Mouse (Mus musculus): ENCODE results near the gene Snx5.

The Snx5 gene

GRCm38 (mm10) chr2:144267004-144267730, 3.5 kb downstream of the Snx5 start:
- no peak for DNase-seq (ENCODE audit: low spot score in 2 of 2)

- no peak for DNase-seq (ENCODE audit: low spot score in 2 of 2)
These were observed 4.6 kb downstream of the Snx5 start for GRCm38 (mm10) chr2:144265916-144266683.

GRCm38 (mm10) chr2:144265120-144265488, 5.6 kb downstream of the Snx5 start:
- DNase-seq (ENCODE audit: low spot score in 2 of 2), result no peak

GRCm38 (mm10) chr2:144264398-144265119, 6.1 kb downstream of the Snx5 start:
- no peak for DNase-seq (ENCODE audit: low spot score in 2 of 2)

GRCm38 (mm10) chr2:144262837-144263236, 7.9 kb downstream of the Snx5 start:
- no peak for DNase-seq (ENCODE audit: low spot score in 2 of 2)

GRCm38 (mm10) chr2:144250111-144250510, 20.6 kb downstream of the Snx5 start:
- no peak for DNase-seq (ENCODE audit: low spot score in 2 of 2)

GRCm38 (mm10) chr2:144248613-144249376, 21.9 kb downstream of the Snx5 start:
- no peak for DNase-seq (ENCODE audit: low spot score in 2 of 2)

GRCm38 (mm10) chr2:144247337-144247978, 23.2 kb downstream of the Snx5 start:
- no peak for DNase-seq (ENCODE audit: low spot score in 2 of 2)

- no peak for DNase-seq (ENCODE audit: low spot score in 2 of 2)
These were observed 24.4 kb downstream of the Snx5 start for GRCm38 (mm10) chr2:144246270-144246669.

GRCm38 (mm10) chr2:144245464-144245863, 25.2 kb downstream of the Snx5 start:
- DNase-seq (ENCODE audit: low spot score in 2 of 2), result peak in 1 of 2 experiments; percentile 22

GRCm38 (mm10) chr2:144240095-144240899, 30.4 kb downstream of the Snx5 start:
- DNase-seq (ENCODE audit: low spot score in 2 of 2), result no peak

- no peak for DNase-seq (ENCODE audit: low spot score in 2 of 2)
These were observed 31.4 kb downstream of the Snx5 start for GRCm38 (mm10) chr2:144239318-144239717.

- no peak for DNase-seq (ENCODE audit: low spot score in 2 of 2)
These were observed 32.4 kb downstream of the Snx5 start for GRCm38 (mm10) chr2:144238341-144238740.

- DNase-seq (ENCODE audit: low spot score in 2 of 2), result no peak
These were observed 33.7 kb downstream of the Snx5 start for GRCm38 (mm10) chr2:144236791-144237584.

- DNase-seq (ENCODE audit: low spot score in 2 of 2), result no peak
These were observed 34.9 kb downstream of the Snx5 start for GRCm38 (mm10) chr2:144235776-144236175.

GRCm38 (mm10) chr2:144233534-144233933, 37.2 kb downstream of the Snx5 start:
- no peak for DNase-seq (ENCODE audit: low spot score in 2 of 2)

GRCm38 (mm10) chr2:144231115-144231514, 39.6 kb downstream of the Snx5 start:
- no peak for DNase-seq (ENCODE audit: low spot score in 2 of 2)

- DNase-seq (ENCODE audit: low spot score in 2 of 2), result no peak
These were observed 40.2 kb downstream of the Snx5 start for GRCm38 (mm10) chr2:144230498-144230897.

- DNase-seq (ENCODE audit: low spot score in 2 of 2), result no peak
These were observed 41.1 kb downstream of the Snx5 start for GRCm38 (mm10) chr2:144229647-144230046.

All from spleen, postnatal 4 days (tissue).